Mouse (Mus musculus): ENCODE results near the gene Tfdp2. TPM values are rescaled to one million over a fixed set of nuclear protein-coding genes. Genes with fewer than 3 reads are reported as not detected.

The Tfdp2 gene
- polyA plus RNA-seq, 1 experiment from 2014 or later, result 65.8 TPM

GRCm38 (mm10) chr9:96213036-96213645 is 17.1 kb downstream of the Tfdp2 start:
- no peak overlapping the region for H3K27ac ChIP-seq (replicated peaks; ENCODE audit: low read depth, low read length)
- no peak overlapping the region for H3K9ac ChIP-seq (ENCODE audit: low read length)
- H3K4me2 ChIP-seq (ENCODE audit: low read depth, severe bottlenecking), result no peak overlapping the region
- no peaks in the 10 kb centered on the region for H3K27me3 ChIP-seq (ENCODE audit: control insufficient read depth, insufficient read depth, low read length)
- whole genome bisulfite sequencing, result 83% methylated on average over 3 of the region's 3 CpGs
- ATAC-seq (ENCODE audit: insufficient number of reproducible peaks, low FRiP score, low TSS enrichment, low read depth) (no peak), DNase-seq (ENCODE audit: low spot score) (no peak)
- no peaks in the 10 kb centered on the region for H3K36me3 ChIP-seq (ENCODE audit: control insufficient read depth, insufficient read depth, low read length)
- no peaks in the 10 kb centered on the region for H3K4me1 ChIP-seq (ENCODE audit: control insufficient read depth, insufficient read depth, low read length)
- no peaks in the 10 kb centered on the region for H3K9me3 ChIP-seq (ENCODE audit: control insufficient read depth, low read length)
- H3K4me3 ChIP-seq (ENCODE audit: low read depth, low read length), result no peak overlapping the region

GRCm38 (mm10) chr9:96214171-96214570 is 18.1 kb downstream of the Tfdp2 start:
- Histone ChIP-seq H3K36me3 (ENCODE audit: control insufficient read depth, insufficient read depth, low read length) (no peaks in the 10 kb centered on the region), H3K4me2 (ENCODE audit: low read depth, severe bottlenecking) (no peak overlapping the region), H3K27ac (replicated peaks; ENCODE audit: low read depth, low read length) (no peak overlapping the region), H3K9me3 (ENCODE audit: control insufficient read depth, low read length) (no peaks in the 10 kb centered on the region), H3K9ac (ENCODE audit: low read length) (no peak overlapping the region), H3K4me1 (ENCODE audit: control insufficient read depth, insufficient read depth, low read length) (no peaks in the 10 kb centered on the region), H3K4me3 (ENCODE audit: low read depth, low read length) (no peak overlapping the region), H3K27me3 (ENCODE audit: control insufficient read depth, insufficient read depth, low read length) (no peaks in the 10 kb centered on the region)
- DNase-seq (ENCODE audit: low spot score), result no peak
- no peak for ATAC-seq (ENCODE audit: insufficient number of reproducible peaks, low FRiP score, low TSS enrichment, low read depth)
- WGBS, result 95% methylated on average over 2 of the region's 2 CpGs

GRCm38 (mm10) chr9:96217299-96217698 is 21.2 kb downstream of the Tfdp2 start:
- Histone ChIP-seq H3K4me1 (ENCODE audit: control insufficient read depth, insufficient read depth, low read length) (no peaks in the 10 kb centered on the region), H3K9me3 (ENCODE audit: control insufficient read depth, low read length) (no peaks in the 10 kb centered on the region), H3K27ac (replicated peaks; ENCODE audit: low read depth, low read length) (no peak overlapping the region), H3K4me2 (ENCODE audit: low read depth, severe bottlenecking) (no peak overlapping the region), H3K9ac (ENCODE audit: low read length) (no peak overlapping the region), H3K27me3 (ENCODE audit: control insufficient read depth, insufficient read depth, low read length) (no peaks in the 10 kb centered on the region), H3K36me3 (ENCODE audit: control insufficient read depth, insufficient read depth, low read length) (no peaks in the 10 kb centered on the region), H3K4me3 (ENCODE audit: low read depth, low read length) (no peak overlapping the region)
- DNase-seq (ENCODE audit: low spot score) (no peak), ATAC-seq (ENCODE audit: insufficient number of reproducible peaks, low FRiP score, low TSS enrichment, low read depth) (no peak)
- 93% methylated on average over 1 of the region's 1 CpGs for whole genome bisulfite sequencing

DNA sequence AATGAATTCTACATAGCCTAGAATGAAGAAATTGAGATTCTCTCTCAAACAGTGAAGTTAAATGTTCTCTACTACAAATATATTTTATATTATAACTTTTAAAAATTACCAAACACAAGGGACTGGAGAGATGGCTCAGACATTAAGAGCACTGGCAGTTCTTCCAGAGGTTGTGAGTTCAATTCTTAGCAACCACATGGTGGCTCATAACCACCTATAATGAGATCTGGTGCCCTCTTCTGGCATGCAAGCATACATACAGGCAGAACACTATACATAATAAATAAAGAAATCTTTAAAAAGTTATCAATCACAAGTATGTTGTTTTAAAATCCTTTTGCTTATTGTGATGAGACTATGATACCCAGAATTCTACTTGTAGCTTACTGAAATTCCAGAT is 21.7 kb downstream of the Tfdp2 start:
- H3K4me2 ChIP-seq (ENCODE audit: low read depth, severe bottlenecking), result no peak overlapping the region
- H3K9ac ChIP-seq (ENCODE audit: low read length), result no peak overlapping the region
- H3K9me3 ChIP-seq (ENCODE audit: control insufficient read depth, low read length), result no peaks in the 10 kb centered on the region
- H3K27me3 ChIP-seq (ENCODE audit: control insufficient read depth, insufficient read depth, low read length), result no peaks in the 10 kb centered on the region
- no peak overlapping the region for H3K4me3 ChIP-seq (ENCODE audit: low read depth, low read length)
- H3K36me3 ChIP-seq (ENCODE audit: control insufficient read depth, insufficient read depth, low read length), result no peaks in the 10 kb centered on the region
- no peak for DNase-seq (ENCODE audit: low spot score)
- no peak for ATAC-seq (ENCODE audit: insufficient number of reproducible peaks, low FRiP score, low TSS enrichment, low read depth)
- H3K4me1 ChIP-seq (ENCODE audit: control insufficient read depth, insufficient read depth, low read length), result no peaks in the 10 kb centered on the region
- no peak overlapping the region for H3K27ac ChIP-seq (replicated peaks; ENCODE audit: low read depth, low read length)

- ATAC-seq (ENCODE audit: insufficient number of reproducible peaks, low FRiP score, low TSS enrichment, low read depth) (no peak), DNase-seq (ENCODE audit: low spot score) (no peak)
- no peak overlapping the region for H3K27ac ChIP-seq (replicated peaks; ENCODE audit: low read depth, low read length)
- H3K9me3 ChIP-seq (ENCODE audit: control insufficient read depth, low read length), result no peaks in the 10 kb centered on the region
- WGBS, result 75% methylated on average over 2 of the region's 2 CpGs
- no peak overlapping the region for H3K9ac ChIP-seq (ENCODE audit: low read length)
- no peak overlapping the region for H3K4me3 ChIP-seq (ENCODE audit: low read depth, low read length)
- no peaks in the 10 kb centered on the region for H3K36me3 ChIP-seq (ENCODE audit: control insufficient read depth, insufficient read depth, low read length)
- no peaks in the 10 kb centered on the region for H3K27me3 ChIP-seq (ENCODE audit: control insufficient read depth, insufficient read depth, low read length)
- no peaks in the 10 kb centered on the region for H3K4me1 ChIP-seq (ENCODE audit: control insufficient read depth, insufficient read depth, low read length)
- no peak overlapping the region for H3K4me2 ChIP-seq (ENCODE audit: low read depth, severe bottlenecking)
These were observed 23.1 kb downstream of the Tfdp2 start for GRCm38 (mm10) chr9:96219114-96219669.

DNA sequence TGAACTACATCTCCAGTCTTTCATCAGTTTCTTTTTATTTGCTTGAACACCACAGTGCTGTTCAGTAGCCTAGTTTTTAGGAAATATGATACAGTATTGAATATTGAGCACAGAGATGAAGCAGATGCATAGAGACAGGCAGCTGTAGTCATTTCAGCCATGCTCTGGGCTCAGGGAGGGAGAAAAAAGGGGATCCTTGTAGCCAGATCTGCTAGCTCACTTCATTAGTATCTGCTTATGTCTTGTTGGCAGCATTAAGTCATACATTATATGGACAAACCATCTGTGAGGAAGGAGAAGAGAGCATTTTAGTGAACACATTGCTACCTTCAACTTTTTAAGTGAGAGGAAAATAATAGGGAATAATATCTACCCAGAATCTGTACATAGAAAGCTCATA is 24.3 kb downstream of the Tfdp2 start:
- H3K4me3 ChIP-seq (ENCODE audit: low read depth, low read length), result no peak overlapping the region
- no peak overlapping the region for H3K27ac ChIP-seq (replicated peaks; ENCODE audit: low read depth, low read length)
- no peak overlapping the region for H3K9ac ChIP-seq (ENCODE audit: low read length)
- H3K36me3 ChIP-seq (ENCODE audit: control insufficient read depth, insufficient read depth, low read length), result no peaks in the 10 kb centered on the region
- H3K4me2 ChIP-seq (ENCODE audit: low read depth, severe bottlenecking), result no peak overlapping the region
- H3K4me1 ChIP-seq (ENCODE audit: control insufficient read depth, insufficient read depth, low read length), result no peaks in the 10 kb centered on the region
- no peaks in the 10 kb centered on the region for H3K27me3 ChIP-seq (ENCODE audit: control insufficient read depth, insufficient read depth, low read length)
- ATAC-seq (ENCODE audit: insufficient number of reproducible peaks, low FRiP score, low TSS enrichment, low read depth) (no peak), DNase-seq (ENCODE audit: low spot score) (no peak)
- H3K9me3 ChIP-seq (ENCODE audit: control insufficient read depth, low read length), result no peaks in the 10 kb centered on the region

GRCm38 (mm10) chr9:96223302-96223701 is 27.2 kb downstream of the Tfdp2 start:
- Histone ChIP-seq H3K9ac (ENCODE audit: low read length) (no peak overlapping the region), H3K36me3 (ENCODE audit: control insufficient read depth, insufficient read depth, low read length) (no peaks in the 10 kb centered on the region), H3K4me3 (ENCODE audit: low read depth, low read length) (no peak overlapping the region), H3K9me3 (ENCODE audit: control insufficient read depth, low read length) (no peaks in the 10 kb centered on the region), H3K27me3 (ENCODE audit: control insufficient read depth, insufficient read depth, low read length) (no peaks in the 10 kb centered on the region), H3K27ac (replicated peaks; ENCODE audit: low read depth, low read length) (no peak overlapping the region), H3K4me1 (ENCODE audit: control insufficient read depth, insufficient read depth, low read length) (no peaks in the 10 kb centered on the region), H3K4me2 (ENCODE audit: low read depth, severe bottlenecking) (no peak overlapping the region)
- ATAC-seq (ENCODE audit: insufficient number of reproducible peaks, low FRiP score, low TSS enrichment, low read depth) (no peak), DNase-seq (ENCODE audit: low spot score) (no peak)
- WGBS, result 92% methylated on average over 2 of the region's 2 CpGs

DNA sequence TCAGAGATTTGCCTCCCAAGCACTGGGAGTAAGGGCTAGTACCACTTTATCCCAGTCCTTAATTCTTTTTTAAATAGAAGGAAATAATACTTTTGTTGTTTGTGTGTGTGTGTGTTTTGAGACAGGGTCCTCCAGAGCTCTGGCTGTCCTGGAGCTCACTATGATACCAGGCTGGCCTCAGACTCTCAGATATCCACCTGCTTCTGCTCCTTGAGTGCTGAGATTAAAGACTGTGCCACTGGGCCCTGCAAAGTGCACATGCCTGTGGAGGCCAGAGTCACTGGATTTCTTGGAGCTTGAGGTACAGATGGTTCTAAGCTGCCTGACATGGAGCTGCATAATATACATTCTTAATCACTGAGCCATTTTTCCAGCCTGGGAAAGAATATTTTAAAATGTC is 32.2 kb downstream of the Tfdp2 start:
- H3K4me3 ChIP-seq (ENCODE audit: low read depth, low read length), result no peak overlapping the region
- no peak for ATAC-seq (ENCODE audit: insufficient number of reproducible peaks, low FRiP score, low TSS enrichment, low read depth)
- no peaks in the 10 kb centered on the region for H3K36me3 ChIP-seq (ENCODE audit: control insufficient read depth, insufficient read depth, low read length)
- no peak for DNase-seq (ENCODE audit: low spot score)
- H3K9ac ChIP-seq (ENCODE audit: low read length), result no peak overlapping the region
- no peaks in the 10 kb centered on the region for H3K9me3 ChIP-seq (ENCODE audit: control insufficient read depth, low read length)
- no peak overlapping the region for H3K27ac ChIP-seq (replicated peaks; ENCODE audit: low read depth, low read length)
- no peaks in the 10 kb centered on the region for H3K27me3 ChIP-seq (ENCODE audit: control insufficient read depth, insufficient read depth, low read length)
- no peak overlapping the region for H3K4me2 ChIP-seq (ENCODE audit: low read depth, severe bottlenecking)
- no peaks in the 10 kb centered on the region for H3K4me1 ChIP-seq (ENCODE audit: control insufficient read depth, insufficient read depth, low read length)

DNA sequence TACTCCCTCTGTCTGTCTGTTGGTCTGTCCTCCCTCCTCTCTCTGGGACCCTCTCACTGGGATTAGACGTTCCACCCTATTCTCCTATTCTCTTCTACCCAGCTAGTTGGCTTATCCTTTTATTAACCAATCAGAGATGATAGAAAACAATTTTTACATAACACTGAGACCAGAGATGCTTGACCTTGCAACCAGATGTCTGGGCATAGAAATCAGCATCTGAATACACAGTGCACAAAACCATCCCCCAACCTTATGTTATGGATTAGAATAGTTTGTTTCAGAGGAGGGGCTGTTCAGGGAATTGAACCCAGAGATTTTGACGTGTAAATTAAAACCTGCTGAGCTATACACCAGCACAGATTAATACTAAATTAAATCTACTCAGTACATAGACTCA is 34.2 kb downstream of the Tfdp2 start:
- Histone ChIP-seq H3K27ac (replicated peaks; ENCODE audit: low read depth, low read length) (no peak overlapping the region), H3K4me2 (ENCODE audit: low read depth, severe bottlenecking) (no peak overlapping the region), H3K27me3 (ENCODE audit: control insufficient read depth, insufficient read depth, low read length) (no peaks in the 10 kb centered on the region), H3K36me3 (ENCODE audit: control insufficient read depth, insufficient read depth, low read length) (no peaks in the 10 kb centered on the region), H3K9me3 (ENCODE audit: control insufficient read depth, low read length) (no peaks in the 10 kb centered on the region), H3K9ac (ENCODE audit: low read length) (no peak overlapping the region), H3K4me1 (ENCODE audit: control insufficient read depth, insufficient read depth, low read length) (no peaks in the 10 kb centered on the region), H3K4me3 (ENCODE audit: low read depth, low read length) (no peak overlapping the region)
- ATAC-seq (ENCODE audit: insufficient number of reproducible peaks, low FRiP score, low TSS enrichment, low read depth) (no peak), DNase-seq (ENCODE audit: low spot score) (no peak)
- WGBS, result 54% methylated on average over 2 of the region's 2 CpGs

Measured in limb, embryonic 11.5 days (tissue).